Mouse (Mus musculus) CH12.LX (cell line): ENCODE data around the gene Gpbar1. TPM values are rescaled to one million over a fixed set of nuclear protein-coding genes. Genes with fewer than 3 reads are reported as not detected.

Experiments
- DNase-seq: peaks from one replicate; pipeline ENCODE4 v3.0.0-alpha.2; 2013; ENCODE audit errors: extremely low read depth
- H3K27ac ChIP-seq: 2 replicates; pipeline ENCODE4 v1.5.1; 2012; ENCODE audit warnings: low read depth, mild to moderate bottlenecking, control low read depth, moderate library complexity; ENCODE audit not compliant: insufficient read depth
- H3K27me3 ChIP-seq: replicated peaks from 2 replicates; pipeline ENCODE3; 2012; ENCODE audit warnings: inconsistent platforms
- H3K36me3 ChIP-seq, 2 experiments: replicated peaks in 1 of 2; 2 replicates each; pipeline versions ENCODE3 to v1.6.1; 2012; ENCODE audit warnings: inconsistent platforms in 1 of 2, low read length in 1 of 2, mild to moderate bottlenecking in 1 of 2, mixed read lengths in 1 of 2, moderate library complexity in 1 of 2; ENCODE audit not compliant: control insufficient read depth in 1 of 2, insufficient read depth in 1 of 2
- H3K4me1 ChIP-seq, 2 experiments: 2 replicates each; pipeline ENCODE4 v1.6.1; 2012; ENCODE audit warnings: inconsistent platforms in 1 of 2, moderate library complexity in 1 of 2; ENCODE audit not compliant: insufficient read depth in 2 of 2, control insufficient read depth in 1 of 2
- H3K4me2 ChIP-seq: 2 replicates; pipeline ENCODE4 v1.6.1; 2012; ENCODE audit warnings: low read depth, mild to moderate bottlenecking, control low read depth; ENCODE audit not compliant: poor library complexity, insufficient read depth, severe bottlenecking
- H3K4me3 ChIP-seq, 3 experiments: fragments of 150-350 bp in 1 of 3; sonication (generic) in 1 of 3; replicated peaks in 1 of 3; 2 replicates each; pipeline versions ENCODE3 to v1.5.1; 2011 to 2012; ENCODE audit warnings: low read depth in 2 of 3, low read length in 2 of 3, mild to moderate bottlenecking in 2 of 3, moderate library complexity in 2 of 3, control low read depth in 1 of 3, improper control_type of control experiment in 1 of 3, inconsistent platforms in 1 of 3, mixed read lengths in 1 of 3; ENCODE audit not compliant: poor library complexity in 1 of 3
- H3K79me2 ChIP-seq: replicated peaks from 2 replicates; pipeline ENCODE4 v1.6.1; 2012; ENCODE audit warnings: mild to moderate bottlenecking, moderate library complexity; ENCODE audit not compliant: control insufficient read depth, poor library complexity, insufficient read depth, severe bottlenecking; ENCODE audit errors: extremely low read depth
- H3K9ac ChIP-seq: 2 replicates; pipeline ENCODE4 v1.6.1; 2012; ENCODE audit warnings: low read depth, mild to moderate bottlenecking, control low read depth, moderate library complexity; ENCODE audit not compliant: insufficient read depth
- H3K9me3 ChIP-seq: replicated peaks from 2 replicates; pipeline ENCODE3; 2012; ENCODE audit warnings: low read length, inconsistent platforms, mixed read lengths
- CHD1 ChIP-seq: IDR thresholded peaks from 2 replicates; pipeline ENCODE4 v1.6.1; 2012; ENCODE audit warnings: low read depth, low read length, improper control_type of control experiment, inconsistent platforms
- CHD2 ChIP-seq: IDR thresholded peaks from 2 replicates; pipeline ENCODE4 v1.6.1; 2011; ENCODE audit warnings: low read length, improper control_type of control experiment
- E2F4 ChIP-seq: IDR thresholded peaks from 2 replicates; pipeline ENCODE4 v1.6.1; 2011; ENCODE audit warnings: low read depth, low read length, improper control_type of control experiment; ENCODE audit not compliant: insufficient replicate concordance
- ELF1 ChIP-seq: IDR thresholded peaks from 2 replicates; pipeline ENCODE4 v1.6.1; 2014; ENCODE audit warnings: low read depth, mild to moderate bottlenecking, inconsistent platforms, low read length, improper control_type of control experiment
- EP300 ChIP-seq: IDR thresholded peaks from 2 replicates; pipeline ENCODE4 v1.6.1; 2011; ENCODE audit warnings: low read length, improper control_type of control experiment
- GABPA ChIP-seq: IDR thresholded peaks from 2 replicates; pipeline ENCODE4 v1.6.1; 2012; ENCODE audit warnings: low read depth, low read length, improper control_type of control experiment, inconsistent platforms; ENCODE audit not compliant: insufficient replicate concordance
- KAT2A ChIP-seq: IDR thresholded peaks from 2 replicates; pipeline ENCODE4 v1.6.1; 2012; ENCODE audit warnings: low read length, improper control_type of control experiment, inconsistent platforms; ENCODE audit not compliant: insufficient replicate concordance
- MAFK ChIP-seq: IDR thresholded peaks from 2 replicates; pipeline ENCODE4 v1.6.1; 2011; ENCODE audit warnings: low read length, improper control_type of control experiment; ENCODE audit not compliant: insufficient replicate concordance
- MAX ChIP-seq: IDR thresholded peaks from 2 replicates; pipeline ENCODE4 v1.6.1; 2011; ENCODE audit warnings: low read length, improper control_type of control experiment
- MAZ ChIP-seq: IDR thresholded peaks from 2 replicates; pipeline ENCODE4 v1.6.1; 2012; ENCODE audit warnings: low read depth, mild to moderate bottlenecking, inconsistent platforms, low read length, improper control_type of control experiment, moderate library complexity
- MEF2A ChIP-seq: IDR thresholded peaks from 2 replicates; pipeline ENCODE4 v1.6.1; 2014; ENCODE audit warnings: low read depth, mild to moderate bottlenecking, inconsistent platforms, low read length, improper control_type of control experiment, borderline replicate concordance
- NRF1 ChIP-seq: IDR thresholded peaks from 2 replicates; pipeline ENCODE4 v1.6.1; 2014; ENCODE audit warnings: low read depth, mild to moderate bottlenecking, inconsistent platforms, low read length, improper control_type of control experiment, moderate library complexity
- POLR2AphosphoS2 ChIP-seq: IDR thresholded peaks from 2 replicates; pipeline ENCODE4 v1.6.1; 2011; ENCODE audit warnings: low read depth, low read length, improper control_type of control experiment
- RCOR1 ChIP-seq: conservative IDR thresholded peaks from 2 replicates; pipeline ENCODE4 v1.6.1; 2012; ENCODE audit warnings: low read depth, mild to moderate bottlenecking, inconsistent platforms, low read length, improper control_type of control experiment
- TBP ChIP-seq: conservative IDR thresholded peaks from 2 replicates; pipeline ENCODE4 v1.6.1; 2011; ENCODE audit warnings: low read depth, low read length, improper control_type of control experiment
- TCF12 ChIP-seq: IDR thresholded peaks from 2 replicates; pipeline ENCODE4 v1.6.1; 2014; ENCODE audit warnings: low read depth, mild to moderate bottlenecking, inconsistent platforms, low read length, improper control_type of control experiment
- UBTF ChIP-seq: IDR thresholded peaks from 2 replicates; pipeline ENCODE4 v1.6.1; 2012; ENCODE audit warnings: low read depth, mild to moderate bottlenecking, inconsistent platforms, low read length, improper control_type of control experiment, moderate library complexity
- ZC3H11A ChIP-seq: IDR thresholded peaks from 2 replicates; pipeline ENCODE4 v1.6.1; 2012; ENCODE audit warnings: low read depth, mild to moderate bottlenecking, inconsistent platforms, low read length, improper control_type of control experiment
- ZKSCAN1 ChIP-seq: IDR thresholded peaks from 2 replicates; pipeline ENCODE4 v1.6.1; 2012; ENCODE audit warnings: low read depth, inconsistent platforms, low read length, improper control_type of control experiment, borderline replicate concordance
- ZNF384 ChIP-seq: IDR thresholded peaks from 2 replicates; pipeline ENCODE4 v1.6.1; 2012; ENCODE audit warnings: low read depth, low read length, improper control_type of control experiment, inconsistent platforms
- dilution Hi-C: fragments of 300-500 bp; cut with MboI; formaldehyde crosslinking; loops from 2 replicates; pipeline ENCODE4 v1.14.3; 2020; ENCODE audit warnings: low sequenced_read_pairs; ENCODE audit not compliant: extremely low pct_unique_long_range_greater_than_20kb, extremely low pct_ligation_motif_present
- in situ Hi-C: fragments of 300-500 bp; cut with MboI; formaldehyde crosslinking; loops from 3 replicates; pipeline ENCODE4 v1.14.3; 2019; ENCODE audit warnings: low sequenced_read_pairs, low pct_ligation_motif_present, low pct_unique_long_range_greater_than_20kb, mixed read lengths
- polyA plus RNA-seq: library from polyadenylated mRNA; unstranded; fragments of >175 nt; gene quantifications from 2 replicates; pipeline ENCODE4 v1.2.1, GENCODE M21; 2012; ENCODE audit warnings: low read depth; ENCODE audit not compliant: insufficient read length
- total RNA-seq, 2 experiments: library from RNA; depleted of rRNA; stranded (reverse); fragments of 300-350 nt in 1 of 2; fragments of >200 nt in 1 of 2; gene quantifications; 2 replicates each; pipeline ENCODE4 v1.2.3; 2012 to 2014

The Gpbar1 gene
- total and polyA plus RNA-seq, 3 experiments: not detected

DNA sequence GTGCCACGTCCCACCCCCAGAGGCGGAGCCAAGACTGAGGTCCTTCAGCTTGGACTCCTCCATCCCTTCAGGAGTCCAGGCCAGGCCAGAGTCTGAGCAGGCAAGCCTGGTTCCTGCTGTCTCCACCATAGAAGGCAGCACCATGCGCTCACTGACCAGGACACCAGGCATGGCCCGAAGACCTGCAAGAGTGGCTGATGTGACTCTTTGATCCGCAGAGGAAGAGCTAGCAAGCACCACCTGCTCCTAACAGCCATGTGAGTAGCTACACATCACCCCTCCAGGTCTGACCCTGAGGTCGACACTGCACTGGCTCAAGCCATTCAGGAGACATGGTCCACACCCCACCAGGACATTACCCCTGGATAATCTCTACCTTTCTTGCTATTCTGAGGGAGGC is 1.3 kb upstream of the Gpbar1 start:
- Histone ChIP-seq H3K9ac (no peak overlapping the region), H3K27me3 (no peaks in the 10 kb centered on the region), H3K27ac (no peak overlapping the region), H3K9me3 (no peaks in the 10 kb centered on the region), H3K4me1 (peaks cover 9 to 24% of the 10 kb centered on the region in 2 experiments), H3K79me2 (no peaks in the 10 kb centered on the region), H3K4me2 (no peak overlapping the region), H3K4me3 (no peak overlapping the region), H3K36me3 (peaks cover 31 to 38% of the 10 kb centered on the region in 2 experiments)
- TF ChIP-seq MAX (no peak), ZKSCAN1 (no peak), MEF2A (no peak), KAT2A (no peak), TCF12 (no peak), MAFK (no peak), CHD2 (no peak), CHD1 (no peak), TBP (no peak)
- dilution Hi-C loops (no loop called here), in situ Hi-C loops (no loop called here)
- no peak for DNase-seq

DNA sequence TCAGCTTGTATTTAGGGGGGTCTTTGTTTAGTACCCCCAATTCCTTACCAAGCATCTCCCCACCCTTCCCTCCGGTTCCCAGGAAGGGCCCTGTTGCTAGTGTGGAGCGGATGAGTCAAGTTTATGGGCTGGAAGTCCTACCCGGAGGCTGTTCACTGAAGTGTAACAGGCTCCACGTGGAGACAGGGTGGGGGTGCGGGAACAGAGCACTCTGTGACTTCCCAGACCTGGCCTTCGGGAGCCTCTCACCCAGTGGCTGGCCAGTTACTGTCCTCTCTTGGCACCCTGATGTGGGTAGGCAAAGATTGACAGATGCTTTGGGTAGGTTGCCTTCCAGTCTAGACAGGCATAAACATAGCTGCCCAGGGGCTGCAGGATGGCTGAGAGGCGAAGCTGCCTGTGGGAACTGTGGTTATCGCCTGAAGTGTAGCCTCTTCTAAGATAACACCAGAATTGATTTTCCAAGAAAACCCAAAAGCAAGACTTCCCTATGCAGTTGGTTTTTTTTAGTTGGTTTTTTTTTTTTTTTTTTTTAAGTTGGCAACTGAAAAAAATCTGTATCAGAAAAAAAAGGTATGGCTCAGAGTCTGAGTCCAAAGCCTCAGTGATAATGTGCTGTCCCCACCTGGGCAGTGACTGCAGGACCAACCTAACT is 340 bp upstream of the Gpbar1 start:
- Histone ChIP-seq H3K4me1 (peaks cover 11 to 34% of the 10 kb centered on the region in 2 experiments), H3K36me3 (peaks cover 41 to 47% of the 10 kb centered on the region in 2 experiments), H3K79me2 (peaks cover 5% of the 10 kb centered on the region), H3K9me3 (no peaks in the 10 kb centered on the region), H3K4me2 (no peak overlapping the region), H3K9ac (no peak overlapping the region)
- DNase-seq: no peak
- in situ Hi-C loops: no loop called here
- TF ChIP-seq ZNF384 (peak; percentile 61), E2F4 (no peak)
- TF ChIP-seq, all 38 proteins: peak for 1
- H3K27me3 ChIP-seq: no peaks in the 10 kb centered on the region
- H3K4me3 ChIP-seq: no peak overlapping the region
- H3K27ac ChIP-seq: no peak overlapping the region
- dilution Hi-C loops: no loop called here

DNA sequence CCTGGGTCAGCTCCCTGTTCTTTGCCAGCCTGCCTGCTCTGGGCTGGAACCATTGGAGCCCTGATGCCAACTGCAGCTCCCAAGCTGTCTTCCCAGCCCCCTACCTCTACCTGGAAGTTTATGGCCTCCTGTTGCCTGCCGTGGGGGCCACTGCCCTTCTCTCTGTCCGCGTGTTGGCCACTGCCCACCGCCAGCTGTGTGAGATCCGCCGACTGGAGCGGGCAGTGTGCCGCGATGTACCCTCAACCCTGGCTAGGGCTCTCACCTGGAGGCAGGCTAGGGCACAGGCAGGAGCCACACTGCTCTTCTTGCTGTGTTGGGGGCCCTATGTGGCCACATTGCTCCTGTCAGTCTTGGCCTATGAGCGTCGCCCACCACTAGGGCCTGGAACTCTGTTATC is 638 bp downstream of the Gpbar1 start:
- TF ChIP-seq RCOR1: no peak
- no peak for TF ChIP-seq MEF2A
- TF ChIP-seq ZC3H11A: no peak
- no peak for TF ChIP-seq MAZ
- no peak for TF ChIP-seq GABPA
- no peak for TF ChIP-seq CHD2
- no peak for TF ChIP-seq UBTF
- TF ChIP-seq EP300: no peak
- no peak for TF ChIP-seq ELF1
- TF ChIP-seq MAX: no peak
- no peak for TF ChIP-seq POLR2AphosphoS2
- no peak for TF ChIP-seq E2F4
- no peak for TF ChIP-seq NRF1
- TF ChIP-seq MAFK: no peak
- DNase-seq: no peak
- H3K27ac ChIP-seq: no peak overlapping the region
- peak overlapping the region in 1 of 3 experiments; percentile 24 for H3K4me3 ChIP-seq
- H3K36me3 ChIP-seq: peaks cover 44 to 51% of the 10 kb centered on the region in 2 experiments
- dilution Hi-C loops: no loop called here
- no peaks in the 10 kb centered on the region for H3K27me3 ChIP-seq
- peaks cover 14% of the 10 kb centered on the region for H3K79me2 ChIP-seq
- H3K9me3 ChIP-seq: no peaks in the 10 kb centered on the region
- H3K9ac ChIP-seq: no peak overlapping the region
- no peak overlapping the region for H3K4me2 ChIP-seq
- peaks cover 11 to 37% of the 10 kb centered on the region in 2 experiments for H3K4me1 ChIP-seq
- in situ Hi-C loops: no loop called here
